Mouse (Mus musculus) macrophage (primary cell): ENCODE measurements around the gene Coro2b. TPM values are rescaled to one million over a fixed set of nuclear protein-coding genes. Genes with fewer than 3 reads are reported as not detected.

ENCODE experiments used
- H3K27ac ChIP-seq: fragments of 350-480 bp; formaldehyde crosslinking; 2 replicates; pipeline ENCODE4 v1.9.0; 2021
- H3K36me3 ChIP-seq: fragments of 350-480 bp; formaldehyde crosslinking; 2 replicates; pipeline ENCODE4 v1.9.0; 2021; ENCODE audit errors: inconsistent target
- H3K4me3 ChIP-seq: fragments of 350-480 bp; formaldehyde crosslinking; 2 replicates; pipeline ENCODE4 v1.9.0; 2021; ENCODE audit errors: inconsistent target
- H3K79me2 ChIP-seq: fragments of 350-480 bp; formaldehyde crosslinking; 2 replicates; pipeline ENCODE4 v1.9.0; 2021; ENCODE audit errors: inconsistent target
- WGBS: methylation state at CpG from one replicate; pipeline ENCODE4 v1.1.7; 2026; ENCODE audit warnings: inconsistent platforms; ENCODE audit not compliant: missing documents; 5-methylcytosine and 5-hydroxymethylcytosine counted together
- polyA plus RNA-seq: library from polyadenylated mRNA; stranded (reverse); fragments of 250-400 nt; gene quantifications from 3 replicates; pipeline ENCODE4 v1.2.4, GENCODE M21; 2018; ENCODE audit warnings: inconsistent platforms

The Coro2b gene
- polyA plus RNA-seq, 1 experiment from 2014 or later = 5.9 TPM

- H3K36me3 ChIP-seq = no peaks in the 10 kb centered on the region
- no peak overlapping the region for H3K4me3 ChIP-seq
- H3K27ac ChIP-seq = no peak overlapping the region
- 41% methylated on average over 11 of the region's 11 CpGs for WGBS
- no peaks in the 10 kb centered on the region for H3K79me2 ChIP-seq
Measured at GRCm38 (mm10) chr9:62550661-62551093, 13.8 kb upstream of the Coro2b start.

GRCm38 (mm10) chr9:62549809-62550208, 13.0 kb upstream of the Coro2b start:
- 4% methylated on average over 8 of the region's 8 CpGs for WGBS
- no peak overlapping the region for H3K4me3 ChIP-seq
- H3K79me2 ChIP-seq = no peaks in the 10 kb centered on the region
- H3K36me3 ChIP-seq = no peaks in the 10 kb centered on the region
- no peak overlapping the region for H3K27ac ChIP-seq

DNA sequence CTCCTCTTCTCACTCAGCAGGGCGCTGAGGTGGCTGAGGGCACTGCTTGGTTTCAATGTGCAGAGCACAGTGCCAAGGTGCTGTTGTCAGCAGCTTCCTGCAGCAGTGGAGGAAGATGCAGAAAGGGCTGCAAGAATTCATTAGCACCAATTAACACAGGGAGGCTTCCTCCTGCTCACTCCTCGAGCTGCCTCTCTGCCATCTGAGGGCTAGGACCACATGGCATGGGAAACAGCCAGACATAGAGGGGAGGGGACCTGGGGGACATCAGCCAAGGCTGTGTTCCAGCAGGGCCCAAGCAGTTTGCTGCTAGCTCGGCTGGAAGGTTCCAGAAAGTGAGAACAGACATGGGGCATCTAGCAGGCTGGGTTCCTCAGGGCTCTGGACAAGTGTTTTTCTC, 10.6 kb upstream of the Coro2b start:
- no peak overlapping the region for H3K4me3 ChIP-seq
- no peak overlapping the region for H3K27ac ChIP-seq
- 41% methylated on average over 3 of the region's 3 CpGs for WGBS
- H3K36me3 ChIP-seq = no peaks in the 10 kb centered on the region
- no peaks in the 10 kb centered on the region for H3K79me2 ChIP-seq

- whole genome bisulfite sequencing = 92% methylated on average over 10 of the region's 10 CpGs
- no peak overlapping the region for H3K27ac ChIP-seq
- H3K4me3 ChIP-seq = no peak overlapping the region
- H3K79me2 ChIP-seq = no peaks in the 10 kb centered on the region
- H3K36me3 ChIP-seq = no peaks in the 10 kb centered on the region
Measured at GRCm38 (mm10) chr9:62544856-62545255, 8.0 kb upstream of the Coro2b start.

DNA sequence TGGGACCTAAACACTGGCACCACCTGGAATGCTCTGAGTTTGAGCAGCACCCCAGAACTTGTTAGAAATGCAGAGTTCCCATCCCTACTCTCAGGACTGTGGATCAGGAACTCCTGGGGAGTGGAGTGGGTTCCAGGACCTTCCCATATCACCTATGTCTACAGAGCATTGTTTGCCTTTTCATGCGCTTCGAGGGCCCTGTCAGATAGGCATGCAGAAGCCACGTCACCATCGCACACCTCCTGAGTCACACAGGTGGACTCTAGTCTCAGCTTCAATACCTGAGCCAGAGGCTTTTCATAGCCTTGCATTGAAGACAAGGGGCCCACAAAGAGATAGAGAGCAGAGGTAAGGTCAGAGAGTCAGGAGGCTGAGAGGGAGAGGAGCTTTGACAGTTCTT, 7.0 kb upstream of the Coro2b start:
- Histone ChIP-seq H3K36me3 (no peaks in the 10 kb centered on the region), H3K4me3 (no peak overlapping the region), H3K79me2 (no peaks in the 10 kb centered on the region), H3K27ac (no peak overlapping the region)
- 100% methylated on average over 4 of the region's 4 CpGs for WGBS

DNA sequence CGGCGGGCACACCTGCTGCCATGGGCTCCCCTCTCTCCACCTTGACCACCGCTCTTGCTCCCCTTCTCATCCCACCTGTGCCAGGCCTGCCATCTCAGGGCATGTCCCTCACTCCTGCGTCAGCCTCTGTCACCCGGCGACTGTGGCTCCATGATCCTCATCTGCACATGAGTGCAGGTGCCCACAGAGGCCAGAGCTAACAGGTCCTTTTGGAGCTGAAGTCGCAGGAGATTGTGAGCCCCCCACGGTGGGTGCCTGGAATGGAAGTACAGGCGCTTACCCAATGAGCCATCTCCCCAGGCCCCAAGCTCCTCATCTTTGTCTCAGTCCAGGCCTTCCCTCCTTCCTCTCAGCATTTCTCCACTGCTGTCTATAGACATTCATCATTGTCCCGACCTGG, 4.8 kb upstream of the Coro2b start:
- no peaks in the 10 kb centered on the region for H3K79me2 ChIP-seq
- WGBS = 91% methylated on average over 10 of the region's 10 CpGs
- H3K36me3 ChIP-seq = no peaks in the 10 kb centered on the region
- H3K4me3 ChIP-seq = no peak overlapping the region
- H3K27ac ChIP-seq = no peak overlapping the region

DNA sequence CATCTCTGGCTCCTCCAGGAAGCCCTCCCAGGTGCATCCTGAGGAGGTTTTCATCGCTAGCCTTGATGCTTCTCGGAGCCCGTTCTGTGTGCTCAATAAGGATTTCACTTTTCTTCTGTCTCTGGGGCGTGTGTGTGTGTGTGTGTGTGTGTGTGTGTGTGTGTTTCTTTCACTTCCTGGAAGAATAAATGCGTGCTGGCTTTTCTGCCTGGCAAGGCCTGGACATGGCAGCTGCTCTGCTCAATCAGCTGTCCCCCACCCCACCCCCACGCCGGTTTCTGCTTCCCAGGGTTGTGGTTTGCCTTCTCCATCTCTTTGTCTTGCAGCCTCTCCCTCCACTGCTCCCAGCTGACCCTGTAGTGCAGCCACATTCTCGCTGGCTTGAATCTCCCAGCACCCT, 4.3 kb upstream of the Coro2b start:
- Histone ChIP-seq H3K4me3 (no peak overlapping the region), H3K36me3 (no peaks in the 10 kb centered on the region), H3K27ac (no peak overlapping the region), H3K79me2 (no peaks in the 10 kb centered on the region)
- WGBS = 37% methylated on average over 8 of the region's 8 CpGs

GRCm38 (mm10) chr9:62540736-62541135, 3.9 kb upstream of the Coro2b start:
- H3K27ac ChIP-seq = no peak overlapping the region
- no peak overlapping the region for H3K4me3 ChIP-seq
- no peaks in the 10 kb centered on the region for H3K36me3 ChIP-seq
- no peaks in the 10 kb centered on the region for H3K79me2 ChIP-seq
- 96% methylated on average over 9 of the region's 10 CpGs for WGBS

DNA sequence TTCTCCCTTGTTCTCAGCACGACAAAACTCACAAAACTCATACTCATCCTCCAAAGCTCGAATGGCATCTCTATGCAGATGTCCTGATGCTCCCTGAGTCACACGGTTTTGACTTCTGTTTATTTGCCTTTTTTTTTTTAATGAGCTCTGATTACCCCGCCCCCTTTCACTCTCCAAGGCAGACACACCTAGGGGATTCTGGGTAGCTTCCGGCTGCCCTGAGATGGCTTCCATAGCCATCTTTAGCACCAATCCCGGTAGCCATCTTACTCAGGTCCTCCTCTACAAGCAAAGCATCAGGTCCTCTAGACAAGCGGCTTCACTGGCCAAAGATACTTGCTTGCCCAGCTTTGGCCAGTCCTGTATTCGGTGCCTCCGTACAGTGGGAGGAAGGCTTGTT, 3.3 kb upstream of the Coro2b start:
- no peak overlapping the region for H3K27ac ChIP-seq
- H3K36me3 ChIP-seq = no peaks in the 10 kb centered on the region
- H3K4me3 ChIP-seq = no peak overlapping the region
- H3K79me2 ChIP-seq = no peaks in the 10 kb centered on the region
- 88% methylated on average over 9 of the region's 9 CpGs for WGBS

- H3K79me2 ChIP-seq = no peaks in the 10 kb centered on the region
- WGBS = 93% methylated on average over 9 of the region's 9 CpGs
Measured at GRCm38 (mm10) chr9:62539251-62539711, 2.4 kb upstream of the Coro2b start.

DNA sequence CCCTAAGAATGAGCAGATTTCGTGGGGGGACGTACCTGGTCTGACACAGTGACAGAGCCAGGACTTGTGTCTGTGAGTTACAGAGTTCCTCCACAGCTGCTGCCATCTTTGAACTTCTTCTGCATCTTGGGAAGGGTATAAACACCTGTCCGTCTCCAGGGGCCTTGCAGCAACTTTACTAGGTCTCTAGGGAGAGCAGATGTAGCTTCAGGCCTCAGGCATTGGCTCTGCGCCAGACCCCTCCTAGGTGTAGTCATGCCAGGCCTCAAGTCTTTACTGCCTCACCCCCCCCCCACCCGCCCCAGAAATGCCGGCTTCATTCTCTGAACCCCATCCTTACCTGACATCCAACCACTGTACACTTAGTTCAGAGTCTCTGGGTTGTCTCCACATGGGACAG, 1.1 kb upstream of the Coro2b start:
- Histone ChIP-seq H3K36me3 (no peaks in the 10 kb centered on the region), H3K27ac (no peak overlapping the region), H3K79me2 (no peaks in the 10 kb centered on the region), H3K4me3 (no peak overlapping the region)
- 93% methylated on average over 5 of the region's 6 CpGs for WGBS

More at GRCm38 (mm10) chr9:62539251-62539711, 2.4 kb upstream of the Coro2b start:
- no peak overlapping the region for H3K27ac ChIP-seq
- H3K36me3 ChIP-seq = no peaks in the 10 kb centered on the region
- no peak overlapping the region for H3K4me3 ChIP-seq

DNA sequence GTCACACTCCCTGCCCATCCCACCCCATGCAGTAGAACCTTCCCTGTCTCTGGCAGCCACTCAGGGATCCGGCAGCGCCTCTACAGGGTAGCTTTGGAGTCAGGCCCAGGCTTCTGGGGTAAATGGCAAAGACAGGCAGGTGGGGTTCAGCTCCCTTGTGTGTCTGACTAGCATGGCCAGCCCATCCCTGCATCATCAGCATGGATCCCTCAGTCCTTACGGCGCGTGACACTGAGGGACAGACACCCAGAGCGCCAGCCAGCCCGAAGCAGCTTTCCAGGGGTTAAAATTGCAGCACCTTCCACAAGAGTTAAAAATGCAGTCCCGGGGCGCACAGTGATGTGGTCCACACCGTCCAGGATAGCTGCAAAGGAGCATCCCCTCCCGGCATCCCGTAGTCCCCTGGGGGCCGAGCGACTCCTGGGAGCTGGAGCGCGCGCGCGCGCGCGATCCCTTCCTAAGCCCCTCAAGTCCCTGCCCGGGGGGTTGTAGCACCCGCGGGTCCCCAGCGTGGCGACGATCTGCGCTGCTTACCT, 657 bp downstream of the Coro2b start:
- Histone ChIP-seq H3K4me3 (no peak overlapping the region), H3K36me3 (no peaks in the 10 kb centered on the region), H3K27ac (no peak overlapping the region), H3K79me2 (no peaks in the 10 kb centered on the region)
- WGBS = 8% methylated on average over 27 of the region's 29 CpGs

- H3K4me3 ChIP-seq = no peak overlapping the region
- no peaks in the 10 kb centered on the region for H3K36me3 ChIP-seq
- no peak overlapping the region for H3K27ac ChIP-seq
- WGBS = 96% methylated on average over 8 of the region's 8 CpGs
- no peaks in the 10 kb centered on the region for H3K79me2 ChIP-seq
Measured at GRCm38 (mm10) chr9:62535566-62535965, 1.3 kb downstream of the Coro2b start.

GRCm38 (mm10) chr9:62534691-62535090, 2.2 kb downstream of the Coro2b start:
- 96% methylated on average over 7 of the region's 7 CpGs for WGBS

GRCm38 (mm10) chr9:62534158-62534557, 2.7 kb downstream of the Coro2b start:
- Histone ChIP-seq H3K36me3 (no peaks in the 10 kb centered on the region), H3K27ac (no peak overlapping the region), H3K4me3 (no peak overlapping the region), H3K79me2 (no peaks in the 10 kb centered on the region)
- WGBS = 100% methylated on average over 2 of the region's 2 CpGs

More at GRCm38 (mm10) chr9:62534691-62535090, 2.2 kb downstream of the Coro2b start:
- H3K79me2 ChIP-seq = no peaks in the 10 kb centered on the region
- no peak overlapping the region for H3K4me3 ChIP-seq
- H3K36me3 ChIP-seq = no peaks in the 10 kb centered on the region
- no peak overlapping the region for H3K27ac ChIP-seq

DNA sequence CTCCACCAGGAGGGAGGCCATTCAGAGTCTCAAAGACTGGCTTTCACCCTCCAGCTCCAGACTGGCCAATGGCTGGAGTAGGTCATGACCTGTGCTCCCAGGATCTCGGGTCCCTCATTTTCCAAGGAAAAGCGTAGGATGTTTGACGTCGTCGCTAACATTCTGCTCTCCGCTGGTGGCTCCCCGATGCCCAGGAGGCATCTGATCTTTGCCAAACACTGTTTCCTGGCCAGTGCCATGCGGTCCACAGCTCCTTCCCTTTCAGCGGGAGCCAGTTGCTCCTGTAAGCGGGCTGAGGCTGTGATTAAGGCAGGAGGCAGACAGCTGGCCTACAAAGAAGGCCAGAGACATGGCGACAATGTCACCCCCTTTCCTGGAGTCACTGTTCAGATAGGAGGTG, 4.0 kb downstream of the Coro2b start:
- no peak overlapping the region for H3K4me3 ChIP-seq
- H3K79me2 ChIP-seq = no peaks in the 10 kb centered on the region
- H3K27ac ChIP-seq = no peak overlapping the region
- H3K36me3 ChIP-seq = no peaks in the 10 kb centered on the region
- 91% methylated on average over 11 of the region's 11 CpGs for WGBS
